Mouse (Mus musculus): Measurements from ENCODE around the gene Cnnm2. TPM values are rescaled to one million over a fixed set of nuclear protein-coding genes. Genes with fewer than 3 reads are reported as not detected.

Cnnm2 gene
- total RNA-seq, 2 experiments from 2014 or later = 6.0 to 6.7 TPM

GRCm38 (mm10) chr19:46871651-46872050, 110.3 kb downstream of the Cnnm2 start:
- no peak for DNase-seq
- intact Hi-C loops (cut with DNase I) = no loop called here

GRCm38 (mm10) chr19:46873924-46874323, 112.5 kb downstream of the Cnnm2 start:
- intact Hi-C loops (cut with DNase I) = no loop called here
- DNase-seq = no peak

- peak; percentile 87 to 92 for DNase-seq
- intact Hi-C loops (cut with DNase I) = loop anchor here (1.0 to 2.0 kb wide), 3 partner anchors 17 to 169 kb away; no protein-coding TSS in a partner anchor
These were observed 114.4 kb downstream of the Cnnm2 start for GRCm38 (mm10) chr19:46875790-46876189.

- intact Hi-C loops (cut with DNase I) = loop anchor here (2.0 kb wide), 2 partner anchors 15 to 167 kb away; no protein-coding TSS in a partner anchor
- no peak for DNase-seq
These were observed 116.5 kb downstream of the Cnnm2 start for GRCm38 (mm10) chr19:46877886-46878285.

GRCm38 (mm10) chr19:46878346-46878745, 117.0 kb downstream of the Cnnm2 start:
- intact Hi-C loops (cut with DNase I) = no loop called here
- peak; percentile 67 to 76 for DNase-seq

- intact Hi-C loops (cut with DNase I) = no loop called here
These were observed 118.5 kb downstream of the Cnnm2 start for GRCm38 (mm10) chr19:46879876-46880275.

GRCm38 (mm10) chr19:46885365-46885764, 124.0 kb downstream of the Cnnm2 start:
- DNase-seq = no peak
- intact Hi-C loops (cut with DNase I) = no loop called here

More at GRCm38 (mm10) chr19:46879876-46880275, 118.5 kb downstream of the Cnnm2 start:
- no peak for DNase-seq

- no peak for DNase-seq
- intact Hi-C loops (cut with DNase I) = no loop called here
These were observed 125.4 kb downstream of the Cnnm2 start for GRCm38 (mm10) chr19:46886826-46887225.

GRCm38 (mm10) chr19:46887811-46888527, 126.6 kb downstream of the Cnnm2 start:
- no peak for DNase-seq
- intact Hi-C loops (cut with DNase I) = no loop called here

- intact Hi-C loops (cut with DNase I) = no loop called here
- DNase-seq = no peak
These were observed 128.3 kb downstream of the Cnnm2 start for GRCm38 (mm10) chr19:46889666-46890065.

- intact Hi-C loops (cut with DNase I) = no loop called here
- DNase-seq = no peak
These were observed 129.3 kb downstream of the Cnnm2 start for GRCm38 (mm10) chr19:46890657-46891056.

GRCm38 (mm10) chr19:46892856-46893255, 131.5 kb downstream of the Cnnm2 start:
- intact Hi-C loops (cut with DNase I) = loop anchor here (2.0 kb wide), 1 partner anchor 16 kb away; no protein-coding TSS in a partner anchor

GRCm38 (mm10) chr19:46893484-46893883, 132.1 kb downstream of the Cnnm2 start:
- no peak for DNase-seq
- intact Hi-C loops (cut with DNase I) = loop anchor here (2.0 kb wide), 1 partner anchor 17 kb away; no protein-coding TSS in a partner anchor

More at GRCm38 (mm10) chr19:46892856-46893255, 131.5 kb downstream of the Cnnm2 start:
- no peak for DNase-seq

- DNase-seq = no peak
- intact Hi-C loops (cut with DNase I) = no loop called here
These were observed 135.7 kb downstream of the Cnnm2 start for GRCm38 (mm10) chr19:46897135-46897534.

GRCm38 (mm10) chr19:46898222-46898621, 136.8 kb downstream of the Cnnm2 start:
- intact Hi-C loops (cut with DNase I) = no loop called here

GRCm38 (mm10) chr19:46899306-46899705, 137.9 kb downstream of the Cnnm2 start:
- intact Hi-C loops (cut with DNase I) = no loop called here
- DNase-seq = peak; percentile 35 to 42

More at GRCm38 (mm10) chr19:46898222-46898621, 136.8 kb downstream of the Cnnm2 start:
- no peak for DNase-seq

GRCm38 (mm10) chr19:46899871-46900270, 138.5 kb downstream of the Cnnm2 start:
- DNase-seq = no peak
- intact Hi-C loops (cut with DNase I) = no loop called here

GRCm38 (mm10) chr19:46900786-46901185, 139.4 kb downstream of the Cnnm2 start:
- no peak for DNase-seq
- intact Hi-C loops (cut with DNase I) = no loop called here

GRCm38 (mm10) chr19:46901323-46901722, 139.9 kb downstream of the Cnnm2 start:
- peak in 1 of 2 experiments; percentile 50 for DNase-seq
- intact Hi-C loops (cut with DNase I) = no loop called here

GRCm38 (mm10) chr19:46903379-46903778, 142.0 kb downstream of the Cnnm2 start:
- DNase-seq = no peak
- intact Hi-C loops (cut with DNase I) = no loop called here

GRCm38 (mm10) chr19:46904907-46905306, 143.5 kb downstream of the Cnnm2 start:
- DNase-seq = no peak
- intact Hi-C loops (cut with DNase I) = no loop called here

GRCm38 (mm10) chr19:46905383-46905782, 144.0 kb downstream of the Cnnm2 start:
- intact Hi-C loops (cut with DNase I) = no loop called here

More at GRCm38 (mm10) chr19:46905383-46905782, 144.0 kb downstream of the Cnnm2 start:
- no peak for DNase-seq

Data from heart, postnatal 36 days (tissue).